Mouse (Mus musculus) lung, postnatal 36 days (tissue): Measurements from ENCODE around the gene Cbx1.
A peak's percentile ranks its signal among the peaks of the same experiment; 100 is the strongest.

Experiments used
- DNase-seq: peaks from one replicate; pipeline ENCODE4 v3.0.0; 2022; ENCODE audit warnings: mixed read lengths

Cbx1 gene

GRCm38 (mm10) chr11:96818128-96818710 lies 29.3 kb downstream of the Cbx1 start:
- no peak for DNase-seq

GRCm38 (mm10) chr11:96821956-96822355 lies 33.0 kb downstream of the Cbx1 start:
- DNase-seq: no peak

- DNase-seq: peak; percentile 60
These were observed 33.9 kb downstream of the Cbx1 start for GRCm38 (mm10) chr11:96822675-96823470.

DNA sequence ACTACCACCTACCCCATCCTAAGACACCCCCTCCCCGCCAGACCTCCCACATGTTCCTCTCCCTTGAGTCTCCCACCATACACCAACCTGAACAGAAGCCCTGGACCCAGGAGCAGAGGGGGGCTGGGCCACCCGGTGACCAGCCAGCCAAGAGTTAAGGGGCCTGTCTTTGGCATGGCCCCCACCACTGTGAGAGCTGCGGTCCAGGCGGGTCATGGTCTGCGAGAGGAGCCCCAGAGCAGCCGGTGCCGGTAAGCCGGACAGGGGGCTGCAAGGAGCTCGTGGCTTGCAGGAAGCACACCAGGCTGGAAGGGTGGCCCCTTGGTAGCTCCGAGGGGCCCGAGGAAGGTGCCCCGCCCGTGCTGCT lies 34.5 kb downstream of the Cbx1 start:
- no peak for DNase-seq

GRCm38 (mm10) chr11:96823880-96824782 lies 35.2 kb downstream of the Cbx1 start:
- peak; percentile 94 for DNase-seq

GRCm38 (mm10) chr11:96824783-96825495 lies 36.0 kb downstream of the Cbx1 start:
- peak; percentile 81 for DNase-seq

DNA sequence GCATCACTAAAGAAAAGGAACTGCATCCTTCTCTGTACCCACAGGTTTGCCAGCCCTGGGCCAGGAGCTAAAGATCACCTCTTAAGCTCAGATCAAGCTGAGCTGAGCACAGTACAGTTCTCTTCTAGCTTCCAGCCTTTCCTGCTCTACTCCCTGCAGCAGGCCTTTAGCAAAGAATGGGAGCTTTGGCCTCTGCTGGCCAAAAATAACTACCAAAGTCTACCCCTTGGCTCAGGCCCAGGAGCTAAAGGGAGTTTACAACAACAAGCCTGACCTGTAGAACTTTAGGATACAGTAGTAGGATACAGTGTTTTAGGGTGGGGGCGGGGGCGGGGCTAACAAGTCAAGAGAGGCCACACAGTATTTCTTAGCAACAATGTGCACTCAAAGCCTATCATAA lies 37.6 kb downstream of the Cbx1 start:
- DNase-seq: peak; percentile 33

DNA sequence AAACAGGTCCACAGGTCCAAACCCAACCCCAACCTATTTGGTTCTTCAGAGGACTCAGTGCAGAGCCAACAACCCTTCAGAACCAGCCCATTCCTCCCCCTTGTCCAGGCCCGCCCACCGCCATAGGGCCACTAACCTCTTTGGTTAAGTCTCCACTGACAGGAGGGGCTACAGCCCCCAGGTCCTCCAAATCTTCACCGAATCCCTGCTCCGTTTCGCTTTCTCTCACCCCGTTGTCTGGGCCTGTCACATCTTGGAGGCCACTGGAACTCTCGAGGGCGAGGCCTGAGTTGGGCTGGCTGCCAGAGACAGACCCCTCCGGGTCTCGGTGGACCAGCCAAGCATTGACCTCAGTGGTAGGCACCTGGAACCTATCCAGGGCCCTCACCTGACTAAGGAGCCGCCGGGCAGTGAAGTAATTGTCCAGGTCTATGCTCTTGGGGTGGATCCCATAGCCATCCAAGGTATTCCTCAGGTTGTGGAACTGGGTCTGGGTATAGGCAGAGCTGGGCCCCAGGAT lies 38.2 kb downstream of the Cbx1 start:
- no peak for DNase-seq

DNA sequence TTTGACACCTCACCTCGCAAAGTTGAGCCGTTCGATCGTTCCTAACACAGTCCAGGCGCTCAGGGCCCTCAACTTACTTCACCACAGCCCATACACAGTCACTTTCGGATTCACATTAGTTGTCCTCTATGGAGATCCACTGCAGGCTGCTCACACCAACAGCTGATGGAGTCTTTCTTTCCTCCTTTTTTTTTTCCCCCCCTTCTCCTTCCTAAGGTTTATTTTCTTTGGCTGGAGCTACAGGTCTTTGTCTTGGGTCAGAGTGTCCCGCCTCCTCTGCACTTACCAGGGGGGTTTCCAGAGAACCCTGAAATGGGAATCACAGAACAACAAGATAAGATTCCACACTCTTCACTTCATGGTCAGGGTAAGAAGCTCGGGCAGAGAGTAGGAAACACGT lies 39.0 kb downstream of the Cbx1 start:
- no peak for DNase-seq

DNA sequence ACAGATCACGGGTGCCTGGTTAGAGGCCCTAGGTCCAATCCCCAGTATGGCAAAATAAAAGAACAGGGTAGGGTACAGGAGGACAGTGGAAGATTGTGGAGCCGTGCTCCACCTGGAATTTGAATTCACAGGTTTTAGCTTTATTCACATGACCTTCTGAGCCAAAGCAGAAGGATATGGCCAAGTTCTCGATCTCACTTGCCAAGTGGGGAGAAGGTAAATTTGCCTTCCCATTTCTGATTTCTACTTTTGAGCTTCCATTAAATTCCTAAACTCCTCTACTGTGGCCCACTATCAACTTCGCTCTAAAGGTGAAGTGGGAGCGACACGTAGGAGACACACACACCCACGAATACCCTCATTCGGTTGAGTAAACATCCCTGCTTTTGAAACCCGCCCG lies 40.0 kb downstream of the Cbx1 start:
- no peak for DNase-seq

DNA sequence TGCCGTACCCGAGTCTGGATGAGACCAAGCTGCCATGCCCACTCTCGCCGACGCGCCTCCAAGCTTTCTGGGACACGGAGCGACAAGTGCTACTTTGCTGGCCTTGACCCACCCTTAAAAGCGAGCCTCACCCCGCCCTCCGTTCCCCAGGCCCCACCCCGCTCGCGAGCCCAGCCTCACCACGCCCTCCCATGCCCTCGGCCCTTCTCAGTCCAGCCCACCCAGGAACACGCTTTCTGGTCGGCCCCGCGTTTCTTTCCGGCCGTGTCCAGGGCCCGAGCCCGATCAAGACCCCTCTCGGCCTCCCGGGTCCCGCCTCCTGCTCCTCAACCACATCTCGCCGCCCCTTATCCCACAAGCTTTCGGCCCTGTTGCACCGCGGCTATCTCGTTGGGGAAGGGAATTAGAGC lies 40.5 kb downstream of the Cbx1 start:
- DNase-seq: peak; percentile 94

- DNase-seq: peak; percentile 100
These were observed 41.0 kb downstream of the Cbx1 start, which contains the start of gene Nfe2l1 for GRCm38 (mm10) chr11:96829813-96830538. Gene Nfe2l1, minus strand, starts transcription at chr11:96829968.

DNA sequence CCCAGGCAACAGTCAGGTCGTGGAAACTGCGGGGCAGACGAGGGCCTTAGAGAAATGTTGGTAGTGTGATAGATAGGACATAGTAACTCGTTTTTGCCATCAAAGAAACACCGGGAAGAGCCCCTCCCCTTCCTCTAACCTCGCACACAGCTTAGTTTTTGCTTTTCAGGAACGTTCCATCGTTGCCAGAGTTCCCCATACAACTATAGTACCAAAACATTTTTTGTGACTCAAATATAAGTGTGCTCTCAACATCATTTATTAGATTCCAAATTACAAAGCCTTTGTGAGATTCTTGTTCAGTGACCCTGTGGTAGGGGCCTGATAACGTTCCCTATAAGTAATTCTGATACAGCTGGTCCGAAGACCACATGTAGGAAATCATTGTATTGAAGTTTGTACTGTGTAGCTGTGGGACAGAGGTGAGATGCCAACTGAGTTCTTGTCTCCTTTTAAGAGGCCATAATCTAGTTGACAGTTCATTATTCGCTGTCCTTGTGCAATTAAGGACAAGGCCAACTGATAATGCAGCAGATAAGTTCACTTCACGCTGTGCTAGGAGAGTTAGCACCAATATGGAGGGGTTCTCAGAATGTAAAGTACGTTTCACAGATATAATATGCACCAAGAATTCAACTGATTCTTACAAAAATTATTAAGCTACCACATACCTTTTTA lies 41.8 kb downstream of the Cbx1 start:
- DNase-seq: no peak

GRCm38 (mm10) chr11:96831516-96831915 lies 42.6 kb downstream of the Cbx1 start:
- DNase-seq: no peak

- DNase-seq: no peak
These were observed 43.6 kb downstream of the Cbx1 start for GRCm38 (mm10) chr11:96832541-96832940.

- peak; percentile 42 for DNase-seq
These were observed 44.0 kb downstream of the Cbx1 start for GRCm38 (mm10) chr11:96832973-96833372.

DNA sequence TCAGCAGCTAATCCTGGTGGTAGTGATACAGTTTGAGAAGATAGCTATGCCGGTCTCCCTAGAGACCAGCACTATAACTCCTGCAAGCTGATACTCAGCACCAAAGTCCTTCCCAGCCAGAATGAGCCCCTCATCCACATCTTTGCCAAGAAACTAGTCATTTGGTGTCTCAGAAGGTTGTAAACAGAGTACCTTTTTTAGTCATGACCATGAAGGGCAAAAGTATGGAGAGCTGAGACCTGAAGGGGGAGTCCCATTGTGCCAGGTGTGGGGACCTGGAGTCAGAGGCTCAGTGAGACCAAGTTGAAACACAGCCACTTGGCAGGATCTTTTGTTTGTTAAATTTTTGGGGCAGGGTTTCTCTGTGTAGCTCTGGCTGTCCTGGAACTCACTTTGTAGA lies 45.2 kb downstream of the Cbx1 start:
- DNase-seq: no peak

DNA sequence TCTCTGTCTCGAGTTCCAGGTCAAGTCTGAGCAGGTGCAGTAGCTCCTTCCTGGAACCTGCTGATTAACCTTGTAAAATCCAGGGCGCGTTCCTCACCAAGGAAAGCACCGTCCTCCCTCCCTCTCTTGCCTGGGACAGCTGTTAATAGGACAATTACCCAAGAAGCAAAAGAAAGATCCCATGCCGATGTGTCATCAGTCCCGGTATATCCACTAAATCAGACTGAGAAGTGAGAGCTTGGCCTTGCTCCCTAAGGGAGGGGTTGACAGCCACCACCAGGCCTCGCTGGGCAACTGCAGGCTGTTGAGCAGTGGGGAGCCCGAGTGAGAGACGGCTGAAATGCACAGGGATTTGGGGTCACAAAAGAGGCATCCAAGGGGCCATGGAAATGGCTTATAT lies 48.4 kb downstream of the Cbx1 start:
- DNase-seq: no peak

DNA sequence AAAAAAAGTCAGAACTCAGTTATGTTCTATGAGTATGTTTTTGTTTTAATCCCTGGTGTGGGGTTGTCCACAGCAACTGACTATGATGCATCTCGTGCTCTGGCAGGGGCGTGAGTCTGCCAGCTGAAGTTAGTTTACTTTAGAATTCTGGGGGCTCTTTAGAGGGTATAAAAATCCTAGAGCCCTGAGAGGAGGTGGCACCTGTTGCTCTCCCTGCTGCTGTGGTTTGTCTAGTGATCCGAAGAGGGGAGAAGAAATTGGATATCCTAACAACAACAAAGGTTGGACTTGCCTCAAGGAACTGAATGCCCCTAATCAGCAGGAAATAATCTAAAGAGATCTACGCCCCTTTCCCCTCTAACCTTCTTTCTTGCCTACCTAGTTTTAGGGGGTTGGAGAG lies 49.4 kb downstream of the Cbx1 start:
- no peak for DNase-seq

DNA sequence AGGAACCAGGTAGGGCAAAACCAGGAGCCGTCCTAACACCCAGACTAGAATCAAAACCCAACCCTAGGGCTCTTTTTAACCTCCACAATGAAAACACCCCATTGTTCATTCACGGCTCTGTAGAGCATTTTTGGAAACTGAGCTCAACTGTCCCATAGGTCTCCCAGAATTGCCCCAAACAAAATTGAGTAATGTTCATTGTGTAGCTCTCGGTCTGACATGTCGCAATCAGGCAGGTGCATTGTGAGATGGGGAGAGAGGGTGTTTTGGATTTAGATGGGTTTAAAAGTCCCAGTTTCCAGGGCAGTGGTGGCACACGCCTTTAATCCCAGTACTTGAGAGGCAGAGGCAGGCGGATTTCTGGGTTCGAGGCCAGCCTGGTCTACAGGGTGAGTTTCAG lies 50.5 kb downstream of the Cbx1 start:
- no peak for DNase-seq

- DNase-seq: no peak
These were observed 51.0 kb downstream of the Cbx1 start for GRCm38 (mm10) chr11:96839877-96840276.
